Mouse (Mus musculus) forebrain, postnatal 0 days (tissue): Measurements from ENCODE around the gene Mpdz. TPM values are rescaled to one million over a fixed set of nuclear protein-coding genes. Genes with fewer than 3 reads are reported as not detected.

Source experiments
- ATAC-seq: fragments of 200-750 bp; cut with Nextera tagmentation; 2 replicates; pipeline ENCODE4 v1.8.0; 2017; ENCODE audit warnings: mild to moderate bottlenecking, moderate library complexity
- DNase-seq: peaks from one replicate; pipeline ENCODE4 v3.0.0-alpha.2; 2015
- H3K27ac ChIP-seq: fragments of 300-500 bp; sonication (generic); 2 replicates; pipeline ENCODE4 v1.5.1; 2014; ENCODE audit warnings: low read depth, mild to moderate bottlenecking, antibody characterized with exemption, low read length, moderate library complexity, mixed read lengths
- H3K27me3 ChIP-seq: fragments of 300-500 bp; sonication (generic); 2 replicates; pipeline ENCODE4 v1.6.1; 2014; ENCODE audit warnings: mild to moderate bottlenecking, low read length, mixed read lengths; ENCODE audit not compliant: insufficient read depth
- H3K36me3 ChIP-seq: fragments of 300-500 bp; sonication (generic); 2 replicates; pipeline ENCODE4 v1.6.1; 2014; ENCODE audit warnings: mild to moderate bottlenecking, moderate library complexity; ENCODE audit not compliant: insufficient read depth
- H3K4me1 ChIP-seq: fragments of 300-500 bp; sonication (generic); 2 replicates; pipeline ENCODE4 v1.6.1; 2014; ENCODE audit warnings: antibody characterized with exemption; ENCODE audit not compliant: insufficient read depth
- H3K4me2 ChIP-seq: fragments of 300-500 bp; sonication (generic); 2 replicates; pipeline ENCODE4 v1.6.1; 2014; ENCODE audit warnings: low read depth, mild to moderate bottlenecking, moderate library complexity
- H3K4me3 ChIP-seq: fragments of 300-500 bp; sonication (generic); 2 replicates; pipeline ENCODE4 v1.5.1; 2014; ENCODE audit warnings: low read depth, low read length, mixed read lengths
- H3K9ac ChIP-seq: fragments of 300-500 bp; sonication (generic); 2 replicates; pipeline ENCODE4 v1.6.1; 2014; ENCODE audit warnings: mild to moderate bottlenecking
- H3K9me3 ChIP-seq: fragments of 300-500 bp; sonication (generic); 2 replicates; pipeline ENCODE4 v1.6.1; 2016; ENCODE audit warnings: low read length
- CTCF ChIP-seq: sonication (generic); IDR thresholded peaks from 2 replicates; pipeline ENCODE4 v1.5.1; 2016; ENCODE audit warnings: antibody characterized with exemption, control low read depth, low read depth
- WGBS: fragments of 180-500 bp; shearing (Covaris S2); extraction: QIAGEN DNeasy Blood & Tissue Kit; methylation state at CpG from one replicate; pipeline ENCODE4 v1.1.7; 2014; 5-methylcytosine and 5-hydroxymethylcytosine counted together
- polyA plus RNA-seq: library from polyadenylated mRNA; unstranded; fragments of >200 nt; fragmentation: Nextera tagmentation; extraction: Ambion mirVana; gene quantifications from 2 replicates; pipeline ENCODE4 v1.2.1, GENCODE M21; 2015
- total RNA-seq: library from RNA; depleted of rRNA; stranded (reverse); fragments of >200 nt; gene quantifications from 2 replicates; pipeline ENCODE4 v1.2.3, GENCODE M21; 2014

Mpdz gene
- total and polyA plus RNA-seq, 2 experiments from 2014 or later = 7.4 to 42.7 TPM

- H3K27ac ChIP-seq = 0 out of 2 replicates have a peak overlapping the region, but pooled peaks have one; percentile 42
- H3K9me3 ChIP-seq = no peaks in the 10 kb centered on the region
- no peak overlapping the region for H3K4me3 ChIP-seq
- no peak overlapping the region for H3K9ac ChIP-seq
- DNase-seq (no peak), ATAC-seq (no peak)
- H3K36me3 ChIP-seq = no peaks in the 10 kb centered on the region; the same call in 1 of the 2 replicates
- no peak overlapping the region for H3K4me2 ChIP-seq
- 56% methylated on average over 2 of the region's 2 CpGs for WGBS
- peaks cover 7% of the 10 kb centered on the region; the same call in 1 of the 2 replicates for H3K4me1 ChIP-seq
- no peak for TF ChIP-seq CTCF
- no peaks in the 10 kb centered on the region for H3K27me3 ChIP-seq
These were observed 109.0 kb downstream of the Mpdz start for GRCm38 (mm10) chr4:81333628-81333991.

GRCm38 (mm10) chr4:81332901-81333627 is 109.6 kb downstream of the Mpdz start:
- WGBS = 23% methylated on average over 11 of the region's 11 CpGs
- peaks cover 7% of the 10 kb centered on the region; the same call in 1 of the 2 replicates for H3K4me1 ChIP-seq
- H3K9ac ChIP-seq = 0 out of 2 replicates have a peak overlapping the region, but pooled peaks have one; percentile 11
- ATAC-seq (peak; percentile 77), DNase-seq (peak; percentile 66)
- no peak for TF ChIP-seq CTCF
- H3K27me3 ChIP-seq = no peaks in the 10 kb centered on the region
- peak overlapping the region; percentile 50; the same call in 1 of the 2 replicates for H3K27ac ChIP-seq
- H3K4me2 ChIP-seq = peak overlapping the region; percentile 15; the same call in 1 of the 2 replicates
- H3K36me3 ChIP-seq = no peaks in the 10 kb centered on the region; the same call in 1 of the 2 replicates
- H3K9me3 ChIP-seq = no peaks in the 10 kb centered on the region
- no peak overlapping the region for H3K4me3 ChIP-seq

GRCm38 (mm10) chr4:81332439-81332841 is 110.2 kb downstream of the Mpdz start:
- no peak overlapping the region for H3K4me3 ChIP-seq
- peak overlapping the region; percentile 50 for H3K27ac ChIP-seq
- no peaks in the 10 kb centered on the region; the same call in 1 of the 2 replicates for H3K36me3 ChIP-seq
- peaks cover 7% of the 10 kb centered on the region; the same call in 1 of the 2 replicates for H3K4me1 ChIP-seq
- no peak for DNase-seq
- H3K9me3 ChIP-seq = no peaks in the 10 kb centered on the region
- peak overlapping the region; percentile 11; the same call in 1 of the 2 replicates for H3K9ac ChIP-seq
- H3K4me2 ChIP-seq = peak overlapping the region; percentile 15; the same call in 1 of the 2 replicates
- WGBS = 34% methylated on average over 6 of the region's 6 CpGs
- H3K27me3 ChIP-seq = no peaks in the 10 kb centered on the region
- ATAC-seq = peak; percentile 61
- TF ChIP-seq CTCF = no peak

- H3K9me3 ChIP-seq = no peaks in the 10 kb centered on the region
- no peaks in the 10 kb centered on the region for H3K27me3 ChIP-seq
- H3K4me2 ChIP-seq = no peak overlapping the region
- 0 out of 2 replicates have a peak, but pooled peaks cover 3% of the 10 kb centered on the region for H3K4me1 ChIP-seq
- H3K27ac ChIP-seq = no peak overlapping the region
- H3K9ac ChIP-seq = no peak overlapping the region
- 70% methylated on average over 2 of the region's 2 CpGs for WGBS
- no peak for TF ChIP-seq CTCF
- no peak overlapping the region for H3K4me3 ChIP-seq
- ATAC-seq = no peak
- no peak for DNase-seq
- H3K36me3 ChIP-seq = no peaks in the 10 kb centered on the region; the same call in 1 of the 2 replicates
These were observed 114.9 kb downstream of the Mpdz start for GRCm38 (mm10) chr4:81327694-81328093.

GRCm38 (mm10) chr4:81323853-81324252 is 118.8 kb downstream of the Mpdz start:
- H3K4me3 ChIP-seq = no peak overlapping the region
- H3K9ac ChIP-seq = no peak overlapping the region
- H3K4me1 ChIP-seq = no peaks in the 10 kb centered on the region
- DNase-seq (no peak), ATAC-seq (no peak)
- H3K27ac ChIP-seq = no peak overlapping the region
- TF ChIP-seq CTCF = no peak
- no peak overlapping the region for H3K4me2 ChIP-seq
- no peaks in the 10 kb centered on the region for H3K27me3 ChIP-seq
- H3K36me3 ChIP-seq = no peaks in the 10 kb centered on the region; the same call in 1 of the 2 replicates
- WGBS = 79% methylated on average over 4 of the region's 4 CpGs
- H3K9me3 ChIP-seq = no peaks in the 10 kb centered on the region

- no peaks in the 10 kb centered on the region; the same call in 1 of the 2 replicates for H3K36me3 ChIP-seq
- no peaks in the 10 kb centered on the region for H3K4me1 ChIP-seq
- no peak overlapping the region for H3K9ac ChIP-seq
- WGBS = 43% methylated on average over 3 of the region's 3 CpGs
- H3K4me2 ChIP-seq = no peak overlapping the region
- DNase-seq (no peak), ATAC-seq (no peak)
- no peak overlapping the region for H3K27ac ChIP-seq
- no peaks in the 10 kb centered on the region for H3K9me3 ChIP-seq
- no peak for TF ChIP-seq CTCF
- H3K4me3 ChIP-seq = no peak overlapping the region
- no peaks in the 10 kb centered on the region for H3K27me3 ChIP-seq
These were observed 120.4 kb downstream of the Mpdz start for GRCm38 (mm10) chr4:81322232-81322631.

GRCm38 (mm10) chr4:81314618-81315017 is 128.0 kb downstream of the Mpdz start:
- Histone ChIP-seq H3K4me1 (peaks cover 8% of the 10 kb centered on the region; the same call in 1 of the 2 replicates), H3K27me3 (no peaks in the 10 kb centered on the region), H3K4me2 (no peak overlapping the region), H3K27ac (no peak overlapping the region), H3K9me3 (no peaks in the 10 kb centered on the region), H3K9ac (no peak overlapping the region), H3K36me3 (no peaks in the 10 kb centered on the region), H3K4me3 (no peak overlapping the region)
- DNase-seq (peak; percentile 20), ATAC-seq (peak; percentile 64; the same call in 1 of the 2 replicates)
- TF ChIP-seq CTCF = no peak
- 48% methylated on average over 5 of the region's 5 CpGs for WGBS
